Mouse (Mus musculus) spleen, adult 2 months (tissue): Measurements from ENCODE around the gene Ankrd40.

Experiments
- CTCF ChIP-seq: fragments of 200-500 bp; IDR thresholded peaks from 2 replicates; pipeline ENCODE4 v1.5.1; 2011; ENCODE audit warnings: mild to moderate bottlenecking, inconsistent platforms; ENCODE audit not compliant: insufficient read depth, insufficient read length, insufficient replicate concordance; ENCODE audit errors: extremely low read depth
- POLR2A ChIP-seq: fragments of 200-500 bp; IDR thresholded peaks from 2 replicates; pipeline ENCODE4 v1.6.1; 2011; ENCODE audit warnings: low read depth, low read length, inconsistent platforms

- TF ChIP-seq CTCF (no peak), POLR2A (no peak)
Observed at GRCm38 (mm10) chr11:94315308-94315707, 12.5 kb upstream of the Ankrd40 start.
